Mouse (Mus musculus): ENCODE measurements around the gene 4930518I15Rik. TPM values are rescaled to one million over a fixed set of nuclear protein-coding genes. Genes with fewer than 3 reads are reported as not detected.
"Not testable (repeated sequence)": the region's sequence is repeated elsewhere in the genome, so short reads cannot be mapped to it uniquely, and the experiment has no call there.

Gene 4930518I15Rik
- polyA plus RNA-seq (2015; fragmentation: Nextera tagmentation; extraction: Ambion mirVana) = 6.6 and 9.2 TPM in 2 replicates

- Histone ChIP-seq H3K4me1 (peaks cover 27% of the 10 kb centered on the region), H3K9ac (no peak within 1 kb of the TSS), H3K4me3 (no peak within 1 kb of the TSS), H3K27me3 (no peaks in the 10 kb centered on the region), H3K9me3 (no peaks in the 10 kb centered on the region), H3K4me2 (no peak within 1 kb of the TSS), H3K27ac (peak within 1 kb of the TSS; percentile 43), H3K36me3 (peaks cover 13% of the 10 kb centered on the region)
- no peak for ATAC-seq (ENCODE audit: insufficient number of reproducible peaks, low FRiP score, low TSS enrichment, low read depth)
- 82% methylated on average over 2 of the region's 2 CpGs for WGBS
These were observed at the start of gene 4930518I15Rik for GRCm38 (mm10) chr2:156857835-156858234. 4930518I15Rik (minus strand) TSS chr2:156857946.

- H3K27me3 ChIP-seq; H3K4me1 ChIP-seq; ATAC-seq (ENCODE audit: insufficient number of reproducible peaks, low FRiP score, low TSS enrichment, low read depth); H3K4me2 ChIP-seq; H3K4me3 ChIP-seq; H3K9me3 ChIP-seq; H3K36me3 ChIP-seq; H3K27ac ChIP-seq; H3K9ac ChIP-seq: not testable (repeated sequence)
- WGBS = 27% methylated on average over 4 of the region's 4 CpGs
These were observed 48.2 kb upstream of the 4930518I15Rik start for GRCm38 (mm10) chr2:156905931-156906330.

GRCm38 (mm10) chr2:156904976-156905717, 47.4 kb upstream of the 4930518I15Rik start:
- no peak overlapping the region for H3K9ac ChIP-seq
- no peaks in the 10 kb centered on the region for H3K4me1 ChIP-seq
- H3K9me3 ChIP-seq = no peaks in the 10 kb centered on the region
- H3K4me2 ChIP-seq = no peak overlapping the region
- 17% methylated on average over 6 of the region's 6 CpGs for WGBS
- no peaks in the 10 kb centered on the region for H3K36me3 ChIP-seq
- no peaks in the 10 kb centered on the region for H3K27me3 ChIP-seq
- ATAC-seq (ENCODE audit: insufficient number of reproducible peaks, low FRiP score, low TSS enrichment, low read depth) = no peak
- H3K27ac ChIP-seq = no peak overlapping the region
- H3K4me3 ChIP-seq = no peak overlapping the region

- Histone ChIP-seq H3K9ac (no peak overlapping the region), H3K27ac (no peak overlapping the region), H3K9me3 (no peaks in the 10 kb centered on the region), H3K4me3 (no peak overlapping the region), H3K27me3 (no peaks in the 10 kb centered on the region), H3K36me3 (no peaks in the 10 kb centered on the region), H3K4me2 (no peak overlapping the region), H3K4me1 (no peaks in the 10 kb centered on the region)
- ATAC-seq (ENCODE audit: insufficient number of reproducible peaks, low FRiP score, low TSS enrichment, low read depth) = no peak
- WGBS = 17% methylated on average over 2 of the region's 2 CpGs
These were observed 45.6 kb upstream of the 4930518I15Rik start for GRCm38 (mm10) chr2:156903367-156903766.

- 71% methylated on average over 3 of the region's 4 CpGs for WGBS
- not testable (repeated sequence) for H3K4me3 ChIP-seq; H3K27me3 ChIP-seq; H3K36me3 ChIP-seq; H3K4me1 ChIP-seq; H3K27ac ChIP-seq; ATAC-seq (ENCODE audit: insufficient number of reproducible peaks, low FRiP score, low TSS enrichment, low read depth); H3K9ac ChIP-seq; H3K4me2 ChIP-seq; H3K9me3 ChIP-seq
These were observed 44.7 kb upstream of the 4930518I15Rik start for GRCm38 (mm10) chr2:156902411-156902810.

- 74% methylated on average over 6 of the region's 6 CpGs for WGBS
- Histone ChIP-seq H3K9me3 (no peaks in the 10 kb centered on the region), H3K9ac (no peak overlapping the region), H3K4me2 (no peak overlapping the region), H3K27ac (no peak overlapping the region), H3K4me1 (no peaks in the 10 kb centered on the region), H3K4me3 (no peak overlapping the region), H3K27me3 (no peaks in the 10 kb centered on the region), H3K36me3 (no peaks in the 10 kb centered on the region)
- ATAC-seq (ENCODE audit: insufficient number of reproducible peaks, low FRiP score, low TSS enrichment, low read depth) = no peak
These were observed 44.1 kb upstream of the 4930518I15Rik start for GRCm38 (mm10) chr2:156901883-156902282.

- no peak overlapping the region for H3K27ac ChIP-seq
- H3K4me2 ChIP-seq = no peak overlapping the region
- H3K4me1 ChIP-seq = no peaks in the 10 kb centered on the region
- no peaks in the 10 kb centered on the region for H3K9me3 ChIP-seq
- H3K27me3 ChIP-seq = no peaks in the 10 kb centered on the region
- no peak overlapping the region for H3K9ac ChIP-seq
- ATAC-seq (ENCODE audit: insufficient number of reproducible peaks, low FRiP score, low TSS enrichment, low read depth) = no peak
- no peak overlapping the region for H3K4me3 ChIP-seq
- 78% methylated on average over 2 of the region's 2 CpGs for WGBS
- no peaks in the 10 kb centered on the region for H3K36me3 ChIP-seq
These were observed 43.6 kb upstream of the 4930518I15Rik start for GRCm38 (mm10) chr2:156901344-156901743.

GRCm38 (mm10) chr2:156899184-156899583, 41.4 kb upstream of the 4930518I15Rik start:
- no peak for ATAC-seq (ENCODE audit: insufficient number of reproducible peaks, low FRiP score, low TSS enrichment, low read depth)
- Histone ChIP-seq H3K4me1 (no peaks in the 10 kb centered on the region), H3K9me3 (no peaks in the 10 kb centered on the region), H3K27ac (no peak overlapping the region), H3K4me3 (no peak overlapping the region), H3K4me2 (no peak overlapping the region), H3K27me3 (no peaks in the 10 kb centered on the region), H3K9ac (no peak overlapping the region), H3K36me3 (no peaks in the 10 kb centered on the region)
- 71% methylated on average over 4 of the region's 4 CpGs for WGBS

GRCm38 (mm10) chr2:156898374-156898773, 40.6 kb upstream of the 4930518I15Rik start:
- Histone ChIP-seq H3K4me3 (no peak overlapping the region), H3K4me2 (no peak overlapping the region), H3K4me1 (no peaks in the 10 kb centered on the region), H3K27ac (no peak overlapping the region), H3K36me3 (no peaks in the 10 kb centered on the region), H3K27me3 (no peaks in the 10 kb centered on the region), H3K9me3 (no peaks in the 10 kb centered on the region), H3K9ac (no peak overlapping the region)
- WGBS = 71% methylated on average over 4 of the region's 4 CpGs
- no peak for ATAC-seq (ENCODE audit: insufficient number of reproducible peaks, low FRiP score, low TSS enrichment, low read depth)

- Histone ChIP-seq H3K4me1 (no peaks in the 10 kb centered on the region), H3K9ac (no peak overlapping the region), H3K4me2 (no peak overlapping the region), H3K36me3 (no peaks in the 10 kb centered on the region), H3K4me3 (no peak overlapping the region), H3K27ac (no peak overlapping the region), H3K27me3 (no peaks in the 10 kb centered on the region), H3K9me3 (no peaks in the 10 kb centered on the region)
- ATAC-seq (ENCODE audit: insufficient number of reproducible peaks, low FRiP score, low TSS enrichment, low read depth) = no peak
- 77% methylated on average over 9 of the region's 9 CpGs for WGBS
These were observed 39.3 kb upstream of the 4930518I15Rik start for GRCm38 (mm10) chr2:156897034-156897433.

- ATAC-seq (ENCODE audit: insufficient number of reproducible peaks, low FRiP score, low TSS enrichment, low read depth) = no peak
- H3K4me1 ChIP-seq = no peaks in the 10 kb centered on the region
- no peak overlapping the region for H3K4me2 ChIP-seq
- no peaks in the 10 kb centered on the region for H3K9me3 ChIP-seq
- no peak overlapping the region for H3K4me3 ChIP-seq
- H3K27ac ChIP-seq = no peak overlapping the region
- no peak overlapping the region for H3K9ac ChIP-seq
- H3K36me3 ChIP-seq = no peaks in the 10 kb centered on the region
- no peaks in the 10 kb centered on the region for H3K27me3 ChIP-seq
- WGBS = 67% methylated on average over 9 of the region's 9 CpGs
These were observed 38.7 kb upstream of the 4930518I15Rik start for GRCm38 (mm10) chr2:156896384-156896914.

- no peak overlapping the region for H3K4me3 ChIP-seq
- H3K27me3 ChIP-seq = no peaks in the 10 kb centered on the region
- no peaks in the 10 kb centered on the region for H3K9me3 ChIP-seq
- H3K4me2 ChIP-seq = no peak overlapping the region
- no peak overlapping the region for H3K27ac ChIP-seq
- H3K4me1 ChIP-seq = no peaks in the 10 kb centered on the region
- H3K9ac ChIP-seq = no peak overlapping the region
- no peak for ATAC-seq (ENCODE audit: insufficient number of reproducible peaks, low FRiP score, low TSS enrichment, low read depth)
- no peaks in the 10 kb centered on the region for H3K36me3 ChIP-seq
- WGBS = 74% methylated on average over 15 of the region's 15 CpGs
These were observed 36.9 kb upstream of the 4930518I15Rik start for GRCm38 (mm10) chr2:156894496-156895265.
